Mouse (Mus musculus): ENCODE data around the gene Pnpla6.

DNA sequence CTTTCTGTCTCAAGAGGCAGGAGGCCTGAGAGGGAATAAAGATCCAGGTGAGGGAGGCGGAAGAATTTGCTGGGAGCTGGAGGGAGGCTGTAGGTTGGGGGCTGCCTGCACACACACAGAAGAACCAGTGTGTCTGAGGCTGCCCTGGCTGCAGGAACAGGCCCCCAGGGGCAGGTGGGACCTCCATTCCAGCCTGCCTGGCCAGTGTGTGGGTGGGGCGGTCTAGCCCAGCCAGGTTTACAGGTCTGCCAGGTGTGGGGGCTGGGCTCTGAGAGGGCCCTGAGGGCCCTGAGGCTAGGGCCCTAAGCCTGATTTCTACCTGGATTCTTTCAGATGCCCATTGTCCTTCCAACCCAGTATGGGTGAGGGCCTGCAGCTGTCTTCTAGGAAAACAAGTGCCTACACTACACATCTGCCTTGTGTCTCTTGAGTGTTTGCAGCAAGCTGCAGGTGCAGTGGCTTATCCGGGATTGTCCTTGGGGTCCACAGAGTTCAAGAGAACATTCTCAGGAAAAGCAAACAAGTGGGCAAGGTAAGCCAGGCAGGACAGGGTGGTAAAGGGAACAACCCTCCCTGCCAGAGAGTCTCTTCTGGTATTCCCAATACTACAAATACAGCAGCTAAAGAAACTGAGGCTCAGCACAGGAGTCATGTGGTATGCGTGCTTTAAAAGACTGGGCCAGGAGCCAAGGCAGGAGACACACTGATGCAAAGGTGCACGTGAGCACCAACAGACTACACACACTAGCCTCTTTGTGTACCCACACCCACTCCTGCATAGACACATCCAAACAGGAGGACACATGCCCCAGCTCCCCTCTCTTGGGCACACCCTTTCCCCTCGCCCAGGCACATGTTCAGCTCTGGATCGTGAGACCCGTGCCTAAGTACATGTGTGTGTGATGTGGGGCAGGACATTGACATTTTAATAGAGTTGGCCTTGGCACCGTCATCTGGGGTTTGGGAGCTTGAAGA lies 64.5 kb downstream of the Pnpla6 start:
- TF ChIP-seq ZNF384 (IDR thresholded peaks at IDR 0.05; ENCODE audit: low read depth, low read length) (no peak), MAFK (IDR thresholded peaks at IDR 0.05; ENCODE audit: insufficient read depth, low read depth, low read length) (no peak), ZC3H11A (IDR thresholded peaks at IDR 0.05; ENCODE audit: borderline replicate concordance, low read depth, low read length) (no peak), CHD2 (IDR thresholded peaks at IDR 0.05; ENCODE audit: low read depth, low read length) (no peak), HCFC1 (IDR thresholded peaks at IDR 0.05; ENCODE audit: borderline replicate concordance, insufficient read depth, low read length) (no peak)

Data from ES-E14 (cell line).